Mouse (Mus musculus) adipocyte (in vitro differentiated cells): ENCODE results near the gene Immp2l.

Source experiments
- DNase-seq: peaks from one replicate; pipeline ENCODE4 v3.0.0-alpha.2; 2016; ENCODE audit warnings: low spot score

Gene Immp2l

GRCm38 (mm10) chr12:41050945-41051344, 27.1 kb downstream of the Immp2l start:
- DNase-seq = no peak

GRCm38 (mm10) chr12:41052897-41053296, 29.0 kb downstream of the Immp2l start:
- no peak for DNase-seq

GRCm38 (mm10) chr12:41054006-41054791, 30.3 kb downstream of the Immp2l start:
- DNase-seq = no peak

- DNase-seq = no peak
Observed at GRCm38 (mm10) chr12:41055941-41056340, 32.1 kb downstream of the Immp2l start.

DNA sequence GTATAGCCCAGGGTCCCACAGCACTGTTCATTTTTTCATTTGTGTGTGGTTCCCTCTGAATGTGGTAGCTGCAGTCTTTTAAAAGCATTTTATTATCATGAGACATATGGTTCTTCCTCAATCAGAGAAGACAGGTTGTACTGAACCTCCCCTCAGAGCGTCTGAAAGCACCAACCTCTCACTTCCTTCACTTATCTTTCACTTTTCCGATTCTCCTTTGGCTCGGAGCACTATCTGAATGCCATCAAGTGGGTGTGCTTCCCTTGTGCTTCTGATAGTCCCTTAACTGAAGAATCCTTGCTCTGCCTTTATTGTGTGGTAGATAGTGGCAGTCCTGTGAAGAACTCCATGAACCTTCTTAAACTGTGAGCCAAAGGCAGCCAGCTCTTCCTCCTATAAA, 39.4 kb downstream of the Immp2l start:
- no peak for DNase-seq

GRCm38 (mm10) chr12:41081843-41082242, 58.0 kb downstream of the Immp2l start:
- DNase-seq = no peak

DNA sequence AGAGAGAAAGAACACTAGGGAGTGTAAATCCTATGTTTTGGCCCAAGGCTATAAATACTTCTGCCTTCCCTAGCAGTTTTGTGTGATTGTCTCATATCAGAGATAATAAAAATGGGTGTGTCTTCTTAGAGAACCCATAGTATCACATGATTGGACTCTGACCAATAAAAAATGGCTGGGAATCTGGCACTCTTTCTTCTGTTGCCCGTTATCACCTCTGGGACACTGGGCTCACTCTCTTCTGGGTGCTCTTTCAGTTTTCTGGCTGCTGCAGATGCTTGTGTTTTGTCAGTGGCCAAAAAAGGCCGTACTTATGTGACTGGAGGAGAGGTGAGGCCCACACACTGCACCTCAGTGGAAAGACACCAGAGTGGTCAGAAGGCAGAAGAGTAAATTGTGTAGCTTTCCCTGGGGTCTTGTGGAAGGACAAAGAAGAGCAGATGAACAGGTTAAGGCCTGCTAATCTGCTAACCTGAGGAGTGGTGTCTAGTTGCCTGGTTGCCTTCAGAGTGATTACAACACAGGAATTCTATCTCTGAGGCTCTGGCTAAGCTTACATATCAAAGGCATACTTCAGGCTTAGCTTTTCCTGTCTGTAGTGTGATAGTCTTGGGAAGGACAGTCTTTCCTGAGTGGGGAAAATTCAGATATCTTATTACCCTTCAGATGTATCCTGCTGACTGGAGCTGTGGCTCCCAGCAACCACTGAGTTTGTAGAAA, 60.6 kb downstream of the Immp2l start:
- peak; percentile 67 for DNase-seq

GRCm38 (mm10) chr12:41089931-41090366, 66.1 kb downstream of the Immp2l start:
- peak; percentile 44 for DNase-seq

DNA sequence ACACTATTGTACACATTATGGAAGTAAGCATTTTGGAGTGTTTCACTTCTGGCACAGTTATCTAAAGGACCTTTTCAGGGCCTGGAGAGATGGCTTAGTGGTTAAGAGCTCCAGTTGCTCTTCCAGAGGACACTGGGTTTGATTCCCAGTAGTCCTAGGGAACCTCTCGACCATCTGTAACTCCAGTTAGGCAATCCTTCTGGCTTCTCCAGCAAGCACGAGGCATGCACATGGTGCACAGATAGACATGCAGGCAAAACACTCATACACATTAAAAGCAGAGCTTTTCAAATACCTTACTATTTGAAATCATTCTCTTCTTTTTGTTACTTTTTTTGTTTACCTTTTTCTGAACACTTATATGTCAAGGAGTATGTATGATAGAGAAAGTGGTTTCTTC, 66.9 kb downstream of the Immp2l start:
- peak; percentile 72 for DNase-seq

DNA sequence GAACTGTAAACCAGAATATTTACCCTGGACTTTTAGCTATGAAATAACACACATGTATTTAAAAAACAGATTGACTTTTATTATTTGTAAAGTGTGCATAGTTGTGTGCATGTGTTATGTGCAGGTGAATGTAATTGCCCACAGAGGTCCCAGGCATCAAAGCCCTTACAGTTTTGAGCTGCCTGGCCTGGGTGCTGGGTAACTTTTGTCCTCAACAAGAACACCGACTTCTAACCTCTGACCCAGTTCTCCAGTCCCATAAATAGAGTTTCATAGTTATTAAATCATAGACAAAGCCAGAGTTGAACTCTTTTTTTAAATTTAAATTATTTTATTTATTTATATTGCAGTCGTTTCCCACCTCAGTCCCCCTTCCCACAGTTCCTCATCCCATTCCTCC, 67.4 kb downstream of the Immp2l start:
- DNase-seq = peak; percentile 14

DNA sequence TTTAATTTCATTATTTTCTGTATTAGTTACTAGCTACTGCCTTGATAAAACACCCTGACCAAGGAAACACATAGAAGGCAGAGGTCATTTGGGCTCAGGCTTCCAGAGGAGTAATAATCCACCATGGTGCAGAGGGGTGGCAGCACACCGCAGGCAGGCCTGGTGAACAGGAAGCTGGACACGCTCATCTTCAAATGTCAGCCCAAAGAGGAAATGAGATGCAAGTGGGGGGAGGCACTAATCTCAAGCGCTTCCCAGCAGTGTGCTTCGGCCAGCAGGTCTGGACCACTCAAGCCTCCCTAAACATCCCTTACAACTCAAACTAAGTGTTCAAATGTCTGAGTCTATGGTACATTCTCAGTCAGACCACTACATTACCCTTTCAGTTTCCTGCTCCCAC, 72.2 kb downstream of the Immp2l start:
- DNase-seq = no peak

- DNase-seq = no peak
Observed at GRCm38 (mm10) chr12:41097406-41097805, 73.5 kb downstream of the Immp2l start.

GRCm38 (mm10) chr12:41109011-41109410, 85.1 kb downstream of the Immp2l start:
- DNase-seq = no peak

GRCm38 (mm10) chr12:41111456-41111855, 87.6 kb downstream of the Immp2l start:
- DNase-seq = peak; percentile 47

DNA sequence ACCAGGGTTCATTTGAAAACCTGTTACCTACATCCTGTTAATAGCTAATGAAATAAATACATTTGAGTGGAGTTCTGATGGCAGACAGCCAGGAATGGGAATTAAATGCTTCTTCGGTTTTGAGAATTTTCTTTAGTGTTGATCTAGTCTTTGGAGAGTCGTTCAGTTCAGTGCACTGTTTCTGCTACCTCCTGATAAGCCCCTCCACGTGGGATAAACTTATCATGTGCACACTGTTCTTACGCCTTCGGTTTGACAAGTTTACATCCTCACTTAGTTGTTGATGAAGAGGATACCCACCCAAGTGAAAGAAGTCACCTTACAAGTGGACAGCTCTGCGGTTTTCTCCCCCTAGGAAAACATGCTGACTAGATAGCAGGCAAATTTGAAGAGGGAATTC, 88.2 kb downstream of the Immp2l start:
- no peak for DNase-seq

DNA sequence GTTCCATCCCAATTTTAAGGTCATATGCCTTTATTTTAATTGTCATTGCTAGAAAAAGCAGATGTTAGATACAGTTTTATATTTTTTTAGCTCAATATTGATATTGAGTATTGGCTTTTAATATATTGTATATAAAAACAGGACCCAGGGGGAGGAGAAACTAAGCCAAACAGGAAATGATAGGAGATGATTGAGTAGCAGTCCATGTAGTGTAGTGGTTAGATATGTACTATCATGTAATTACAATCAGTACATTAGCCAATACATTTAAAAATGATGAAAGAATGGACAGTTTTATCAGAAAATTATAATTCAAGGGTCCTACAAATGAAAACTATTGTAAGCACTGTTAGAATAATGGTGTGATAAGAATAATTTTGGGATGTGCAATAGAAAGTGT, 94.5 kb downstream of the Immp2l start:
- no peak for DNase-seq

- no peak for DNase-seq
Observed at GRCm38 (mm10) chr12:41119657-41120056, 95.8 kb downstream of the Immp2l start.

- DNase-seq = no peak
Observed at GRCm38 (mm10) chr12:41123207-41123606, 99.3 kb downstream of the Immp2l start.

GRCm38 (mm10) chr12:41134885-41135284, 111.0 kb downstream of the Immp2l start:
- DNase-seq = no peak

DNA sequence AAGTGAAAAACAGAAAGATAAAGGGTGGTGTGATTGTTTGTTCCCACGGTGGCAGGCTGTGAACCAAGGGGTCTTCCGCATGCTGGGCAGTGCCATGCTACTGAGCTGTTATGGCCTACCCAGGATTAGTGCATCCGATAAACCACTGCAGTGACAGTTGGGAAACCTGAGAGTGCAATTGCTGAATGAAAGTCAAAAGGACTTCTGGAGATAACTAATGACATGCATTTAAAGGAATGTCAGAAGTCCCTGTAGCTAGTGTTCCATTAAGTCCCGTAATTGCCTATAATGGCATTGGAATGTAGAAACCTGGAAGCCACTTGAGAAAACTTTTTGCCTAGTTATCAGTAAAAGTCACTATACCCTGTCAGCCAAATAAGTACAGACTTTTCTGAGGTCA, 135.7 kb downstream of the Immp2l start:
- no peak for DNase-seq

GRCm38 (mm10) chr12:41167802-41168201, 143.9 kb downstream of the Immp2l start:
- DNase-seq = no peak

DNA sequence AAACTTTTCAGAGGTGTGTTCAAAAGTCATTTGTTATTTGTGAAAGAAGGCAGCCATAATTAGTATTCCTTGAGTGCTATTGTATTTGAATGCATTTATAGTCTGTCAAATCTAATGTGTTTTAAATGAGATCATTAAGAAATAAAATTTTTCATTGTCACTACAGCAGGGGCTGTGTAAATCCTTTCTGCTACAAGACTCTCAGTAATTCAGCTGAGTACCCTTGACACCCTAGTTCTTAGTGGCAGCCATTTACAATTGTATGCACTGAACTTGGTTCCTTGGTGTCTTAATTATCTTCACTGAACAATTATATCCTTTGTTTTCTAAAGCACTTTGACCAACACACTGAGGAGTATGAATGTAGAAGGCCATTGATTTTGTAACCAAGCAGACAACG, 146.2 kb downstream of the Immp2l start:
- DNase-seq = no peak

DNA sequence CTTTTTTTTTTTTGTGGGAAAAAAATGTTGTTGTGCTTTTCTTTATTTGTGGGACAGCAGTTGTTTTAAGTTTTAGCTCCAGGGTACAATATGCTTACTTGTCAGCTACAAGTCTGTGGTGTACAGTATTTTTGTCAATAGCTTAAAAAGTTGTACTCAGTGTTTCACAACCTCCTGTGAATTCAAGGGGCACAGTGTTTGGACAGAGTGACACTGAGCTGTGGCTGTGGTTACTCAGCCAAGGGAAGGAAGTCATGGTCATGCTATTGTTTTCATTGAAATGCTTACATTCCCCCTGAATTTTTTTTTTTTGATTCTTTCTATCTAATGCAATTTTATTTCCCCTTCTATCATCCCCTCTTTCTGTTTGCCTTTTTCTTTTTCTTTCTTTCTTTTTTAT, 159.0 kb downstream of the Immp2l start:
- no peak for DNase-seq

- DNase-seq = no peak
Observed at GRCm38 (mm10) chr12:41185060-41185459, 161.2 kb downstream of the Immp2l start.
